Mouse (Mus musculus): ENCODE results near the gene Olfr1249. TPM values are rescaled to one million over a fixed set of nuclear protein-coding genes. Genes with fewer than 3 reads are reported as not detected.
"Not testable (repeated sequence)": the region's sequence is repeated elsewhere in the genome, so short reads cannot be mapped to it uniquely, and the experiment has no call there.

The Olfr1249 gene
- total RNA-seq (2018; cell fraction: chromatin; rRNA removed) = not detected
- total RNA-seq (2018; cell fraction: cytosol; rRNA removed) = not detected
- not detected for total RNA-seq (2018; cell fraction: nucleus; rRNA removed)
- polyA plus RNA-seq (2018) = not detected in 3 replicates

DNA sequence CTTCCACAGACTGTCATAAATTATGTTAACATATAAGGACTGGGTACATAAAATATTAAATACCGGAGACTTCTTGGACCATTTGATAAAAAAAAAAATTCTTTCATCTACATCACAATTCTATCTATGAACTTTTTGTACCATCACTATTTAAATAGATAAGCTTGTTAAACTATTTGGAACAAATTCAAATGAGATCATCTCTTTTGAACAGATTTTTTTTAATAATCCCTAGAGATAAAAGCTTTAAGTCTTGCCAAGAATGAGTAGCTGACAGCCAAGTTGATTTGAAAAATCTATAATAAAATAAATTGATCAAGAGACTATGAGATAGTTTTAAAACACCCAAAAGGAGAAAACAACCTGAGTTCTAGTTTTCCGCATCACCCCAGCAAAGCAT lies at the start of gene Olfr1249:
TSS of gene Olfr1249 (minus strand) at position 101 of the 400 bp plus-strand sequence.
- Histone ChIP-seq H3K79me2 (ENCODE audit: inconsistent target) (no peaks in the 10 kb centered on the region), H3K36me3 (ENCODE audit: inconsistent target) (no peaks in the 10 kb centered on the region), H3K4me3 (ENCODE audit: inconsistent target) (no peak within 1 kb of the TSS), H3K27ac (no peak within 1 kb of the TSS)
- 96% methylated on average over 2 of the region's 2 CpGs for WGBS (ENCODE audit: missing documents)

DNA sequence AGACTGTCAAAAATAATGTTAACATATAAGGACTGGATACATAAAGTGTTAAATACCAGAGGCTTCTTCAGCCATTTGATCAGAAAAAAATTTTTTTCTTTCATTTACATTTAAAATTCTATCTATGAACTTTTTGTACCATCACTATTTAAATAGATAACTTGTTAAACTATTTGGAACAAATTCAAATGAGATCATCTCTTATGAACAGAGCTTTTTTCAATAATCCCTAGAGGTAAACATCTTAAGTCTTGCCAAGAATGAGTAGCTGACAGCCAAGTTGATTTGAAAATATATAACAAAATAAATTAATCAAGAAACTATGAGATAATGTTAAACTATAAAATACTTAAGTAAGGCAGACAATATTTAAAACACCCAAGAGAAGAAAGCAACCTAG lies 37.1 kb upstream of the Olfr1249 start, which contains the start of gene Olfr1251:
TSS of gene Olfr1251 (minus strand) at position 101 of the 400 bp plus-strand sequence.
- H3K27ac ChIP-seq = no peak within 1 kb of the TSS
- no peaks in the 10 kb centered on the region for H3K79me2 ChIP-seq (ENCODE audit: inconsistent target)
- no peak within 1 kb of the TSS for H3K4me3 ChIP-seq (ENCODE audit: inconsistent target)
- H3K36me3 ChIP-seq (ENCODE audit: inconsistent target) = no peaks in the 10 kb centered on the region

DNA sequence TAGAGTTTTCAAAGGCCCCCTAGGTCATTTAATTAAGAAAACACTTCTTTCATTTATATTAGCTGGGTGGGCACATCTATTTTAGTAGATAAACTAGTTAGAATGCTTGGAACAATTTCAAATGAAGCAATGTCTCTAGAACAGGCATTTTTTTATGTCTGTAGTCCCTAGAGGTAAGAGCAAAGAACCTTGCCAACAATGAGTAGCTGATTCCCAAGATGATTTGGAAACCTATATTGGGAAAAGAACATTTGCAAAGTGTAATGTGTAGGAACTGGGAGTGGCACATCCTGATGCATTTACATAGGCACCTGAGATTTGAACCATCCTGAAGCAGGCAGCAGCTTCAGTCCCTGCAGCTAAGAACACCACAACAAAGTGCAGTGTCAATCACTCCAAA lies 26.6 kb upstream of the Olfr1249 start, which contains the start of gene Olfr1250:
TSS of gene Olfr1250 (minus strand) at position 101 of the 400 bp plus-strand sequence.
- Histone ChIP-seq H3K79me2 (ENCODE audit: inconsistent target) (no peaks in the 10 kb centered on the region), H3K27ac (no peak within 1 kb of the TSS), H3K36me3 (ENCODE audit: inconsistent target) (no peaks in the 10 kb centered on the region), H3K4me3 (ENCODE audit: inconsistent target) (no peak within 1 kb of the TSS)

DNA sequence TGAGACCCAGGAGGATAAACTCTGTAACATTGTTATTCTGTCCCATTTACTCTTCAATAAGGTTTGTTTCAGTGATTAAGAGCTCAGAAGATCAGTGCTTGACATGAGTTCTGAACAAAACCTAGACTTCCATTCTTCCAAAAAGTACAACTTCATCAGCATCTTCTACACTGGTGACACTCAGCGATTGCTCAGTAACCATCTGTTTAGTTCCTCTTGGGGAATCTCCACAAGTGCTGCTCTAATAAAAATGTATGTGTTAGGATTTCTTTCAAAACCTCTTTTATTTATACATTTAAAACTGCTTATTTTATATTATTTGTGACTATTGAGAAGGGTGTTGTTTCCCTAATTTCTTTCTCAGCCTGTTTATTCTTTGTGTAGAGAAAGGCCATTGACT lies 16.6 kb downstream of the Olfr1249 start, which contains the start of gene Olfr1248:
TSS of gene Olfr1248 (minus strand) at position 101 of the 400 bp plus-strand sequence.
- not testable (repeated sequence) for H3K79me2 ChIP-seq (ENCODE audit: inconsistent target); H3K27ac ChIP-seq; H3K36me3 ChIP-seq (ENCODE audit: inconsistent target); H3K4me3 ChIP-seq (ENCODE audit: inconsistent target)
- WGBS (ENCODE audit: missing documents) = 100% methylated on average over 1 of the region's 1 CpGs

DNA sequence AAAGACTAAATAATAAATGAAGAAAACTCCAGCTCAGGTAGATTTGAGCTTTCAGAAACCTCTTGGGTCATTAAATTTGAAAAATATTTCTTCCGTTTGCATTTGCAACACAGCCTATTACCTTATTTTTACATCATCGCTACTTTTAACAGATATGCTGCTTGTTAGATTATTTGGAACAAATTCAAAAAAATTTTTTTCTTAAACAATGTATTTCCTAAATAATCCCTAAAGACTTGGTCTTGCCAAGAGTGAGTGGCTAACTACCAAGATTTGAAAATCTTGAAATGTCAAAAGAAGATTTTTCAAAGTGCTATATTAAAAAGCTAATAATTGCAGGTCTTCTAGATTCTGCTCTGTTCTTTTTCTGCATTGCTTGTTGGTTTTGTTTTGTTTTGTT lies 20.8 kb downstream of the Olfr1249 start, which contains the start of gene Olfr1247:
TSS of gene Olfr1247 (minus strand) at position 101 of the 400 bp plus-strand sequence.
- Histone ChIP-seq H3K79me2 (ENCODE audit: inconsistent target) (no peaks in the 10 kb centered on the region), H3K27ac (no peak within 1 kb of the TSS), H3K36me3 (ENCODE audit: inconsistent target) (no peaks in the 10 kb centered on the region), H3K4me3 (ENCODE audit: inconsistent target) (no peak within 1 kb of the TSS)
- WGBS (ENCODE audit: missing documents) = 94% methylated on average over 2 of the region's 2 CpGs

- Histone ChIP-seq H3K27ac (no peak within 1 kb of the TSS), H3K79me2 (ENCODE audit: inconsistent target) (no peaks in the 10 kb centered on the region), H3K4me3 (ENCODE audit: inconsistent target) (no peak within 1 kb of the TSS), H3K36me3 (ENCODE audit: inconsistent target) (no peaks in the 10 kb centered on the region)
- 81% methylated on average over 2 of the region's 2 CpGs for WGBS (ENCODE audit: missing documents)
These were observed 41.7 kb downstream of the Olfr1249 start, which contains the start of gene Olfr1246 for GRCm38 (mm10) chr2:89593057-89593456. TSS of gene Olfr1246 (minus strand) at chr2:89593157.

Other genes with a start within 250 kb of the Olfr1249 start
- not detected in 3 replicates for gene Olfr1238, start 225.3 kb downstream of the Olfr1249 start, polyA plus RNA-seq (2018)
- gene Olfr1239, start 214.6 kb downstream of the Olfr1249 start, polyA plus RNA-seq (2018) = not detected in 3 replicates
- gene Olfr1240, start 192.0 kb downstream of the Olfr1249 start, polyA plus RNA-seq (2018) = not detected in 3 replicates
- gene Olfr1241, start 147.9 kb downstream of the Olfr1249 start, polyA plus RNA-seq (2018) = not detected in 3 replicates
- gene Olfr1242, start 136.6 kb downstream of the Olfr1249 start, polyA plus RNA-seq (2018) = not detected in 3 replicates
- gene Olfr1243, start 103.5 kb downstream of the Olfr1249 start, polyA plus RNA-seq (2018) = not detected in 3 replicates
- not detected in 3 replicates for gene Olfr1245, start 56.5 kb downstream of the Olfr1249 start, polyA plus RNA-seq (2018)
- gene Olfr1246, start 41.8 kb downstream of the Olfr1249 start, polyA plus RNA-seq (2018) = not detected in 3 replicates
- not detected in 3 replicates for gene Olfr1247, start 20.9 kb downstream of the Olfr1249 start, polyA plus RNA-seq (2018)
- gene Olfr1248, start 16.7 kb downstream of the Olfr1249 start, polyA plus RNA-seq (2018) = not detected in 3 replicates
- not detected in 3 replicates for gene Olfr1250, start 26.5 kb upstream of the Olfr1249 start, polyA plus RNA-seq (2018)
- gene Olfr1251, start 37.0 kb upstream of the Olfr1249 start, polyA plus RNA-seq (2018) = not detected in 3 replicates
- not detected in 3 replicates for gene Olfr1252, start 90.0 kb upstream of the Olfr1249 start, polyA plus RNA-seq (2018)
- gene Olfr1253, start 122.1 kb upstream of the Olfr1249 start, polyA plus RNA-seq (2018) = not detected in 3 replicates
- not detected in 3 replicates for gene Olfr1254, start 158.6 kb upstream of the Olfr1249 start, polyA plus RNA-seq (2018)
- not detected in 3 replicates for gene Olfr1255, start 177.1 kb upstream of the Olfr1249 start, polyA plus RNA-seq (2018)
- gene Olfr1256, start 206.6 kb upstream of the Olfr1249 start, polyA plus RNA-seq (2018) = not detected in 3 replicates
- gene Olfr48, start 213.2 kb upstream of the Olfr1249 start, polyA plus RNA-seq (2018) = not detected in 3 replicates
- not detected in 3 replicates for gene Olfr1257, start 243.5 kb upstream of the Olfr1249 start, polyA plus RNA-seq (2018)